Mouse (Mus musculus) gastrocnemius, adult 2 months (tissue): ENCODE data around the gene Vmn1r137. TPM values are rescaled to one million over a fixed set of nuclear protein-coding genes. Genes with fewer than 3 reads are reported as not detected.
"Not testable (repeated sequence)": the region's sequence is repeated elsewhere in the genome, so short reads cannot be mapped to it uniquely, and the experiment has no call there.

ENCODE experiments used
- DNase-seq: peaks from one replicate; pipeline ENCODE4 v3.0.0; 2022
- H3K27ac ChIP-seq: fragments of 200-600 bp; 2 replicates; pipeline ENCODE4 v1.8.1; 2022; ENCODE audit warnings: mild to moderate bottlenecking
- H3K4me3 ChIP-seq: fragments of 200-600 bp; 2 replicates; pipeline ENCODE4 v1.8.1; 2022; ENCODE audit warnings: mild to moderate bottlenecking, moderate library complexity
- intact Hi-C: fragments of 180-260 bp; cut with DNase I; formaldehyde crosslinking; loops from one replicate; pipeline ENCODE4 v1.15.1; 2025
- long read RNA-seq, 2 experiments: library from polyadenylated mRNA; stranded (forward); transcript quantifications; one replicate each; pipeline ENCODE4 v2.0.0; 2021
- total RNA-seq, 2 experiments: library from RNA; stranded (reverse); gene quantifications; 2 replicates each; pipeline ENCODE4 v1.2.3; 2021

Gene Vmn1r137
- not detected for total RNA-seq
- long read RNA-seq, experiment 1, result 0 reads
- long read RNA-seq, experiment 2, result 0 reads

DNA sequence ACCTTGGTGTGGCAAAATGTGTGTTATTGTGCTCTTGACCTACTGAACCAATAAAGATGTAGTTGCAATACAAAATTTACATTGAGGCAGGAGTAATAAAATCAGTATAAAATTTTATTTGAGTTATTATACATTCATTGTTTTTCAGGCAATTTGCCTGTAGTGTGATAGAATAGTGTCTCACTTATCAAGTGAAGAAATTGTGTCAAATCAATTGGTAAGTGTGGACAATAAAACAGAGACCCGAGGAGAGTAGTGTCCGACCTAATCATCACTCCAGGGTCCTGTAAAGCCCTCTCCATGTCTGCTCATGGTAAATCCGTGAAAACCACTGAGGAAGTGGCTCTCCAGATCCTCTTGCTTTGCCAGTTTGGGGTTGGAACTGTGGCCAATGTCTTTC is at the start of gene Vmn1r137:
Gene Vmn1r137, plus strand, starts transcription at position 301 of the 400 bp plus-strand sequence.
- DNase-seq, H3K4me3 ChIP-seq, H3K27ac ChIP-seq, intact Hi-C loops: not testable (repeated sequence)

DNA sequence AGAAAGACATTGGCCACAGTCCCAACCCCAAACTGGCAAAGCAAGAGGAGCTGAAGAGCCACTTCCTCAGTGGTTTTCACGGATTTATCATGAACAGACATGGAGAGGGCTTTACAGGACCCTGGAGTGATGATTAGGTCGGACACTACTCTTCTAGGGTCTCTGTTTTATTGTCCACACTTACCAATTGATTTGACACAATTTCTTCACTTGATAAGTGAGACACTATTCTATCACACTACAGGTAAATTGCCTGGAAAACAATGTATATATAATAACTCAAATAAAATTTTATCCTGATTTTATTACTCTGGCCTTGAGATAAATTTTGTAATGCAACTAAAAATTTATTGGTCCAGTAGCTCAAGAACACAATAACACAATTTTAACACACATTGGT is 34.4 kb downstream of the Vmn1r137 start, which contains the start of gene Vmn1r138:
Gene Vmn1r138, minus strand, starts transcription at position 101 of the 400 bp plus-strand sequence.
- H3K4me3 ChIP-seq, intact Hi-C loops, H3K27ac ChIP-seq, DNase-seq: not testable (repeated sequence)

Other genes starting within 250 kb of the Vmn1r137 start
- gene Gm4175, start 233.1 kb upstream of the Vmn1r137 start, total RNA-seq, result not detected
- gene Gm4177, start 197.9 kb upstream of the Vmn1r137 start, total RNA-seq, result not detected
- not detected for gene Vmn1r135, start 162.2 kb upstream of the Vmn1r137 start, total RNA-seq
- not detected for gene Gm5725, start 150.3 kb upstream of the Vmn1r137 start, total RNA-seq
- gene Gm5891, start 73.3 kb upstream of the Vmn1r137 start, total RNA-seq, result not detected
- not detected for gene Vmn1r138, start 34.3 kb downstream of the Vmn1r137 start, total RNA-seq
- gene Gm6176, start 61.7 kb downstream of the Vmn1r137 start, total RNA-seq, result not detected
- gene Vmn1r139, start 74.5 kb downstream of the Vmn1r137 start, total RNA-seq, result not detected
- not detected for gene Gm16451, start 123.7 kb downstream of the Vmn1r137 start, total RNA-seq
- not detected for gene Gm10666, start 140.2 kb downstream of the Vmn1r137 start, total RNA-seq
- not detected for gene Vmn1r142, start 169.4 kb downstream of the Vmn1r137 start, total RNA-seq
- not detected for gene Vmn1r143, start 194.8 kb downstream of the Vmn1r137 start, total RNA-seq
- gene Gm8653, start 206.7 kb downstream of the Vmn1r137 start, total RNA-seq, result not detected
- not detected for gene Gm8453, start 234.9 kb downstream of the Vmn1r137 start, total RNA-seq